Mouse (Mus musculus) liver, embryonic 16.5 days (tissue): ENCODE data around the gene C130074G19Rik. TPM values are rescaled to one million over a fixed set of nuclear protein-coding genes. Genes with fewer than 3 reads are reported as not detected.

Experiments
- ATAC-seq: fragments of 200-750 bp; cut with Nextera tagmentation; 2 replicates; pipeline ENCODE4 v1.8.0; 2017; ENCODE audit warnings: low read depth, mild to moderate bottlenecking, moderate number of reproducible peaks, moderate library complexity
- H3K27ac ChIP-seq: fragments of 300-500 bp; sonication (generic); 2 replicates; pipeline ENCODE4 v1.5.1; 2014; ENCODE audit warnings: mild to moderate bottlenecking, low read length
- H3K27me3 ChIP-seq: fragments of 300-500 bp; sonication (generic); 2 replicates; pipeline ENCODE4 v1.6.1; 2014; ENCODE audit warnings: low read depth, low read length, mixed read lengths; ENCODE audit not compliant: control insufficient read depth, insufficient read depth
- H3K36me3 ChIP-seq: fragments of 300-500 bp; sonication (generic); 2 replicates; pipeline ENCODE4 v1.6.1; 2014; ENCODE audit warnings: mild to moderate bottlenecking; ENCODE audit not compliant: control insufficient read depth, insufficient read depth
- H3K4me1 ChIP-seq: fragments of 300-500 bp; sonication (generic); 2 replicates; pipeline ENCODE4 v1.6.1; 2014; ENCODE audit warnings: low read depth, low read length, mixed read lengths; ENCODE audit not compliant: control insufficient read depth
- H3K4me2 ChIP-seq: fragments of 300-500 bp; sonication (generic); 2 replicates; pipeline ENCODE4 v1.6.1; 2014; ENCODE audit warnings: low read depth, low read length, mixed read lengths
- H3K4me3 ChIP-seq: fragments of 300-500 bp; sonication (generic); 2 replicates; pipeline ENCODE4 v1.5.1; 2014; ENCODE audit warnings: low read depth, mild to moderate bottlenecking, low read length
- H3K9ac ChIP-seq: fragments of 300-500 bp; sonication (generic); 2 replicates; pipeline ENCODE4 v1.6.1; 2014; ENCODE audit warnings: low read depth, low read length
- H3K9me3 ChIP-seq: fragments of 300-500 bp; sonication (generic); replicated peaks from 2 replicates; pipeline ENCODE4 v1.6.1; 2016; ENCODE audit warnings: low read length; ENCODE audit not compliant: control insufficient read depth
- WGBS: fragments of 180-500 bp; shearing (Covaris S2); extraction: QIAGEN DNeasy Blood & Tissue Kit; methylation state at CpG from one replicate; pipeline ENCODE4 v1.1.7; 2014; ENCODE audit not compliant: insufficient replicate concordance; 5-methylcytosine and 5-hydroxymethylcytosine counted together
- polyA plus RNA-seq: library from polyadenylated mRNA; unstranded; fragments of >200 nt; fragmentation: Nextera tagmentation; extraction: Ambion mirVana; gene quantifications from 2 replicates; pipeline ENCODE4 v1.2.1, GENCODE M21; 2015

C130074G19Rik gene
- polyA plus RNA-seq, 1 experiment from 2014 or later: 1.9 TPM

- 79% methylated on average over 5 of the region's 5 CpGs for WGBS
- H3K4me1 ChIP-seq: peaks cover 8% of the 10 kb centered on the region
- H3K4me2 ChIP-seq: no peak overlapping the region
- ATAC-seq: no peak
- H3K36me3 ChIP-seq: peaks cover 11% of the 10 kb centered on the region
- H3K4me3 ChIP-seq: no peak overlapping the region
- H3K27ac ChIP-seq: no peak overlapping the region
- H3K9ac ChIP-seq: no peak overlapping the region
- H3K9me3 ChIP-seq: no peaks in the 10 kb centered on the region
- no peaks in the 10 kb centered on the region for H3K27me3 ChIP-seq
These were observed 46.7 kb downstream of the C130074G19Rik start for GRCm38 (mm10) chr1:184836350-184836749.

- Histone ChIP-seq H3K36me3 (peaks cover 13% of the 10 kb centered on the region; the same call in 1 of the 2 replicates), H3K27ac (no peak overlapping the region), H3K4me1 (peaks cover 2% of the 10 kb centered on the region; the same call in 1 of the 2 replicates), H3K9ac (no peak overlapping the region), H3K9me3 (no peaks in the 10 kb centered on the region), H3K4me2 (no peak overlapping the region), H3K4me3 (no peak overlapping the region), H3K27me3 (no peaks in the 10 kb centered on the region)
- 0 out of 2 replicates have a peak, but pooled peaks have one; percentile 37 for ATAC-seq
- WGBS: 71% methylated on average over 7 of the region's 7 CpGs
These were observed 49.5 kb downstream of the C130074G19Rik start for GRCm38 (mm10) chr1:184833499-184833898.

- Histone ChIP-seq H3K4me3 (no peak overlapping the region), H3K4me1 (peaks cover 2% of the 10 kb centered on the region; the same call in 1 of the 2 replicates), H3K36me3 (peaks cover 13% of the 10 kb centered on the region; the same call in 1 of the 2 replicates), H3K9me3 (no peaks in the 10 kb centered on the region), H3K4me2 (no peak overlapping the region), H3K9ac (no peak overlapping the region), H3K27ac (no peak overlapping the region), H3K27me3 (no peaks in the 10 kb centered on the region)
- WGBS: 78% methylated on average over 10 of the region's 10 CpGs
- ATAC-seq: no peak; the same call in 1 of the 2 replicates
These were observed 50.8 kb downstream of the C130074G19Rik start for GRCm38 (mm10) chr1:184832211-184832610.

GRCm38 (mm10) chr1:184829897-184830296 is 53.1 kb downstream of the C130074G19Rik start:
- no peaks in the 10 kb centered on the region for H3K27me3 ChIP-seq
- no peak overlapping the region for H3K9ac ChIP-seq
- H3K36me3 ChIP-seq: peaks cover 16% of the 10 kb centered on the region; the same call in 1 of the 2 replicates
- H3K9me3 ChIP-seq: no peaks in the 10 kb centered on the region
- H3K4me2 ChIP-seq: no peak overlapping the region
- no peak overlapping the region for H3K27ac ChIP-seq
- H3K4me1 ChIP-seq: peaks cover 2% of the 10 kb centered on the region
- no peak for ATAC-seq
- no peak overlapping the region for H3K4me3 ChIP-seq
- 75% methylated on average over 8 of the region's 8 CpGs for WGBS

GRCm38 (mm10) chr1:184827175-184827701 is 55.8 kb downstream of the C130074G19Rik start:
- ATAC-seq: peak; percentile 46
- Histone ChIP-seq H3K4me2 (no peak overlapping the region), H3K9me3 (no peaks in the 10 kb centered on the region), H3K36me3 (peaks cover 11% of the 10 kb centered on the region; the same call in 1 of the 2 replicates), H3K4me1 (peaks cover 4% of the 10 kb centered on the region), H3K9ac (no peak overlapping the region), H3K4me3 (no peak overlapping the region), H3K27ac (peak overlapping the region; percentile 79), H3K27me3 (no peaks in the 10 kb centered on the region)
- WGBS: 55% methylated on average over 23 of the region's 23 CpGs

GRCm38 (mm10) chr1:184825093-184825492 is 57.9 kb downstream of the C130074G19Rik start:
- no peak overlapping the region for H3K27ac ChIP-seq
- peaks cover 12% of the 10 kb centered on the region for H3K36me3 ChIP-seq
- 24% methylated on average over 11 of the region's 11 CpGs for WGBS

GRCm38 (mm10) chr1:184824439-184824851 is 58.6 kb downstream of the C130074G19Rik start:
- WGBS: 7% methylated on average over 12 of the region's 12 CpGs
- H3K27me3 ChIP-seq: no peaks in the 10 kb centered on the region
- no peak overlapping the region for H3K9ac ChIP-seq
- peak overlapping the region; percentile 36 for H3K4me2 ChIP-seq
- ATAC-seq: peak; percentile 80
- H3K4me3 ChIP-seq: no peak overlapping the region
- H3K27ac ChIP-seq: peak overlapping the region; percentile 47; the same call in 1 of the 2 replicates
- peaks cover 15% of the 10 kb centered on the region for H3K36me3 ChIP-seq
- H3K4me1 ChIP-seq: peaks cover 4% of the 10 kb centered on the region
- no peaks in the 10 kb centered on the region for H3K9me3 ChIP-seq

More at GRCm38 (mm10) chr1:184825093-184825492, 57.9 kb downstream of the C130074G19Rik start:
- Histone ChIP-seq H3K9ac (no peak overlapping the region), H3K4me1 (peaks cover 4% of the 10 kb centered on the region), H3K4me2 (peak overlapping the region; percentile 36), H3K9me3 (no peaks in the 10 kb centered on the region), H3K27me3 (no peaks in the 10 kb centered on the region), H3K4me3 (no peak overlapping the region)
- ATAC-seq: no peak

GRCm38 (mm10) chr1:184822678-184823077 is 60.3 kb downstream of the C130074G19Rik start:
- Histone ChIP-seq H3K27me3 (no peaks in the 10 kb centered on the region), H3K4me1 (peaks cover 4% of the 10 kb centered on the region), H3K9me3 (no peaks in the 10 kb centered on the region), H3K36me3 (peaks cover 26% of the 10 kb centered on the region), H3K4me3 (no peak overlapping the region), H3K27ac (no peak overlapping the region), H3K9ac (no peak overlapping the region), H3K4me2 (no peak overlapping the region)
- 61% methylated on average over 11 of the region's 11 CpGs for WGBS
- ATAC-seq: no peak
